Mouse (Mus musculus): ENCODE measurements around the gene Olfr460. TPM values are rescaled to one million over a fixed set of nuclear protein-coding genes. Genes with fewer than 3 reads are reported as not detected.
A peak's percentile ranks its signal among the peaks of the same experiment; 100 is the strongest.
"Not testable (repeated sequence)": the region's sequence is repeated elsewhere in the genome, so short reads cannot be mapped to it uniquely, and the experiment has no call there.

Olfr460 gene
- total RNA-seq (2017), result not detected in 2 replicates

GRCm38 (mm10) chr6:40569187-40569586, at the start of gene Olfr460:
TSS of gene Olfr460 (plus strand) at chr6:40569487.
- ATAC-seq (replicated peaks in 1 of 2; ENCODE audit: insufficient read depth in 1 of 2, low FRiP score in 2 of 2, low TSS enrichment in 1 of 2, low read depth in 1 of 2, poor library complexity in 2 of 2, severe bottlenecking in 2 of 2), result no peak

GRCm38 (mm10) chr6:40544690-40545089, 24.6 kb upstream of the Olfr460 start:
- no peak; a peak in 1 of 4 replicates for ATAC-seq (replicated peaks in 1 of 2; ENCODE audit: insufficient read depth in 1 of 2, low FRiP score in 2 of 2, low TSS enrichment in 1 of 2, low read depth in 1 of 2, poor library complexity in 2 of 2, severe bottlenecking in 2 of 2)

GRCm38 (mm10) chr6:40554950-40555349, 14.3 kb upstream of the Olfr460 start, which contains the start of gene Olfr461:
TSS of gene Olfr461 (minus strand) at chr6:40555050.
- ATAC-seq (replicated peaks in 1 of 2; ENCODE audit: insufficient read depth in 1 of 2, low FRiP score in 2 of 2, low TSS enrichment in 1 of 2, low read depth in 1 of 2, poor library complexity in 2 of 2, severe bottlenecking in 2 of 2), result no peak

GRCm38 (mm10) chr6:40573618-40574017, 4.3 kb downstream of the Olfr460 start:
- ATAC-seq (replicated peaks in 1 of 2; ENCODE audit: insufficient read depth in 1 of 2, low FRiP score in 2 of 2, low TSS enrichment in 1 of 2, low read depth in 1 of 2, poor library complexity in 2 of 2, severe bottlenecking in 2 of 2), result peak; percentile 5 to 46; a peak in 1 of 4 replicates

GRCm38 (mm10) chr6:40576305-40576704, 7.0 kb downstream of the Olfr460 start:
- ATAC-seq (replicated peaks in 1 of 2; ENCODE audit: insufficient read depth in 1 of 2, low FRiP score in 2 of 2, low TSS enrichment in 1 of 2, low read depth in 1 of 2, poor library complexity in 2 of 2, severe bottlenecking in 2 of 2), result peak; percentile 86 to 91

GRCm38 (mm10) chr6:40584336-40584735, 15.0 kb downstream of the Olfr460 start:
- ATAC-seq (replicated peaks in 1 of 2; ENCODE audit: insufficient read depth in 1 of 2, low FRiP score in 2 of 2, low TSS enrichment in 1 of 2, low read depth in 1 of 2, poor library complexity in 2 of 2, severe bottlenecking in 2 of 2), result peak; percentile 85 to 90

- ATAC-seq (replicated peaks in 1 of 2; ENCODE audit: insufficient read depth in 1 of 2, low FRiP score in 2 of 2, low TSS enrichment in 1 of 2, low read depth in 1 of 2, poor library complexity in 2 of 2, severe bottlenecking in 2 of 2), result peak; percentile 54 to 55
Observed at GRCm38 (mm10) chr6:40585645-40586044, 16.4 kb downstream of the Olfr460 start, which contains the start of gene Clec5a. TSS of gene Clec5a (minus strand) at chr6:40585821.

- peak in 1 of 2 experiments; percentile 39; a peak in 1 of 4 replicates for ATAC-seq (replicated peaks in 1 of 2; ENCODE audit: insufficient read depth in 1 of 2, low FRiP score in 2 of 2, low TSS enrichment in 1 of 2, low read depth in 1 of 2, poor library complexity in 2 of 2, severe bottlenecking in 2 of 2)
Observed at GRCm38 (mm10) chr6:40588346-40588745, 19.1 kb downstream of the Olfr460 start.

- ATAC-seq (replicated peaks in 1 of 2; ENCODE audit: insufficient read depth in 1 of 2, low FRiP score in 2 of 2, low TSS enrichment in 1 of 2, low read depth in 1 of 2, poor library complexity in 2 of 2, severe bottlenecking in 2 of 2), result peak; percentile 65 to 83; a peak in 2 of 4 replicates
Observed at GRCm38 (mm10) chr6:40594804-40595550, 25.7 kb downstream of the Olfr460 start.

GRCm38 (mm10) chr6:40598546-40598945, 29.3 kb downstream of the Olfr460 start:
- not testable (repeated sequence) for ATAC-seq (replicated peaks in 1 of 2; ENCODE audit: insufficient read depth in 1 of 2, low FRiP score in 2 of 2, low TSS enrichment in 1 of 2, low read depth in 1 of 2, poor library complexity in 2 of 2, severe bottlenecking in 2 of 2)

- ATAC-seq (replicated peaks in 1 of 2; ENCODE audit: insufficient read depth in 1 of 2, low FRiP score in 2 of 2, low TSS enrichment in 1 of 2, low read depth in 1 of 2, poor library complexity in 2 of 2, severe bottlenecking in 2 of 2), result peak in 1 of 2 experiments; percentile 12; a peak in 2 of 4 replicates
Observed at GRCm38 (mm10) chr6:40607431-40607830, 38.1 kb downstream of the Olfr460 start.

- no peak for ATAC-seq (replicated peaks in 1 of 2; ENCODE audit: insufficient read depth in 1 of 2, low FRiP score in 2 of 2, low TSS enrichment in 1 of 2, low read depth in 1 of 2, poor library complexity in 2 of 2, severe bottlenecking in 2 of 2)
Observed at GRCm38 (mm10) chr6:40610244-40610643, 41.0 kb downstream of the Olfr460 start.

- ATAC-seq (replicated peaks in 1 of 2; ENCODE audit: insufficient read depth in 1 of 2, low FRiP score in 2 of 2, low TSS enrichment in 1 of 2, low read depth in 1 of 2, poor library complexity in 2 of 2, severe bottlenecking in 2 of 2), result no peak
Observed at GRCm38 (mm10) chr6:40613260-40613852, 44.1 kb downstream of the Olfr460 start, which contains the start of gene Tas2r138. TSS of gene Tas2r138 (minus strand) at chr6:40613310.

GRCm38 (mm10) chr6:40617965-40618364, 48.7 kb downstream of the Olfr460 start:
- ATAC-seq (replicated peaks in 1 of 2; ENCODE audit: insufficient read depth in 1 of 2, low FRiP score in 2 of 2, low TSS enrichment in 1 of 2, low read depth in 1 of 2, poor library complexity in 2 of 2, severe bottlenecking in 2 of 2), result peak in 1 of 2 experiments; percentile 32; a peak in 1 of 4 replicates

Other genes with a start within 250 kb of the Olfr460 start
- gene Agk, start 244.3 kb upstream of the Olfr460 start, total RNA-seq (2017), result 37.0 and 44.5 TPM in 2 replicates
- gene E330009J07Rik, start 133.4 kb upstream of the Olfr460 start, total RNA-seq (2017), result 8.0 and 12.4 TPM in 2 replicates
- gene Wee2, start 130.4 kb upstream of the Olfr460 start, total RNA-seq (2017), result not detected in 2 replicates
- gene Ssbp1, start 98.1 kb upstream of the Olfr460 start, total RNA-seq (2017), result 134 and 145 TPM in 2 replicates
- 1.1 TPM in 1 of 2 replicates, not detected in the other for gene Tas2r137, start 78.3 kb upstream of the Olfr460 start, total RNA-seq (2017)
- not detected in 2 replicates for gene Tas2r108, start 76.0 kb upstream of the Olfr460 start, total RNA-seq (2017)
- gene Prss37, start 50.0 kb upstream of the Olfr460 start, total RNA-seq (2017), result not detected in 2 replicates
- not detected in 2 replicates for gene Olfr461, start 14.4 kb upstream of the Olfr460 start, total RNA-seq (2017)
- 13.3 and 33.6 TPM in 2 replicates for gene Clec5a, start 16.3 kb downstream of the Olfr460 start, total RNA-seq (2017)
- gene Tas2r138, start 43.8 kb downstream of the Olfr460 start, total RNA-seq (2017), result not detected in 2 replicates
- gene Mgam, start 59.3 kb downstream of the Olfr460 start, total RNA-seq (2017), result 3.2 and 13.6 TPM in 2 replicates

All from hematopoietic stem cell, adult 5-6 weeks (primary cell).